Mouse (Mus musculus) bone marrow, adult 2 months (tissue): ENCODE measurements at regions not wholly inside any gene's neighbourhood (a gene's known extent, or its start where the extent isn't known, plus 50 kb on each side); places are given as distances from the start of the nearest gene placed in this dataset.

Experiments
- CTCF ChIP-seq: fragments of 200-500 bp; IDR thresholded peaks from 2 replicates; pipeline ENCODE4 v1.5.1; 2011; ENCODE audit warnings: low read length, control low read depth; ENCODE audit not compliant: control insufficient read depth, insufficient read depth
- POLR2A ChIP-seq: fragments of 200-500 bp; IDR thresholded peaks from 2 replicates; pipeline ENCODE4 v1.6.1; 2011; ENCODE audit warnings: low read depth, mild to moderate bottlenecking, control low read depth, low read length, borderline replicate concordance; ENCODE audit not compliant: control insufficient read depth

DNA sequence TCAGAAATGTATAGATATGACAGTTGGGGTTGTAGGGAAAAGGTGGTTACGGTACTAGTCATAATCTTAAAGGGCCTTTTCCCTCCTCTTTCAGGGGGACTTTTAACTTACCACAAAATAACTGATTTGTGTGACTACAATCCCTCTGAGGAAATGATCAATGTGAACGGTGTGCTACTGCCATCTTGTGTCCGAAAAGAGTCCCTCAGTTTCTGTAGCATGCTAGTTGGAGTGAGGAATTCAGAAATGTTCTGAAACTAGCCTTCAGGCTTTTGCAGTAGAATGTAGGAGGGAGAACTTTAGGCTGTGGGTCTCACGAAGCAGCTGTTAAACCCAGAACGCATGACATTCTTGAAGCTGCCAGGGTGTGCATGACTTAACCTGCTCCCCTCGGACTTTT lies 471.5 kb upstream of the N6amt1 start:
- TF ChIP-seq CTCF (no peak), POLR2A (no peak)
